In the genomic region with DNA sequence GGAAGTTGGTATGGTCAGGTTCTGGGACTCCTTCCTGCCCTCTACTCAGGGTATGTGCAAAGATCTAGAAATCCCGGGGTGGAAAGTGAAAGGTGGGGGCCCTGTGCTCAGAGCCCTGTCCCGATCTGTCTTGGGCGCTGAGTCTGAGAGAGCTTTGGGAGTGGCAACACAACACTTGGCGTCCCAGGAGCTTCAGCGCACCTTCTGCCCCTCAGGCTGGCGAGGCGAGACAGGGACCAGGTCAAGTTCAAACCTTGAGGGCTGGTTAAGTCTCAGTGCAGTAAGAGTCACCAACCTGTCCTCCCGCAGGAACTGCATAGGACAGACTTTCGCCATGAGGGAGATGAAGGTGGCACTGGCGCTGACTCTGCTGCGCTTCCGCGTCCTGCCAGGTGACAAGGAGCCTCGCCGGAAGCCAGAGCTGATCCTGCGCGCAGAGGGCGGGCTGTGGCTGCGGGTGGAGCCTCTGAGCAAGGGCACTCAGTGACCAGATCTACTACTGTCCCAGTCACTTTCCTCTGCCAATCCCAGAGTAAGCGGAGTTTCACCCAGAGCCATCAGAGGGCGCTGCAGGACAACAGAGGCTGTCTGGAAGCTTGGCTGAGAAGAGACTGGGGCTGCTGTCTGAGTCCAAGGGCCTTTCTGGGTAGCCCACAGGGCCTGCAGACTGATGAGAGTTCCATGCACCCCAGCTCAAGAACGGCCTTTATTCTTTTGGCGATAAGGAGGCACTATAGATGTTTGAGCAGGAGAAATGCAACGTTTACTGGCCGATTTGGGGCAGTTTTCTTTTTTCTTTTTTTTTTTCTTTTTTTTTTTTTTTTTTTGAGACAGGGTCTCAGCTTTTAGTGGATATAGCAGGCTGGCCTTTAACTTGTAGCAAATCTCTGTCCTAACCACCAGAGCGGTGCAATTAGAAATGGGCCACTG, we compare ENCODE assay signal across 8 mouse cellular contexts. TPM values are rescaled to one million over a fixed set of nuclear protein-coding genes. Genes with fewer than 3 reads are reported as not detected.
DNase-seq lines count a peak whose midpoint lies in the region; ATAC-seq and TF ChIP-seq lines count a peak whose summit lies in the region.

No protein-coding gene starts in this region.

- intact Hi-C loops in heart, postnatal 36 days (cut with DNase I) = loop anchor here (1.0 to 2.0 kb wide), 2 partner anchors 152 to 422 kb away; no protein-coding TSS in a partner anchor

- peak; percentile 84 to 90 (median 87) for TF ChIP-seq CTCF in MEL (IDR thresholded peaks at IDR 0.05 in 2 of 3, conservative IDR thresholded peaks at IDR 0.05 in 1 of 3; ENCODE audit: control insufficient read depth in 1 of 3, insufficient read depth in 1 of 3, low read depth in 2 of 3, low read length in 3 of 3, poor library complexity in 1 of 3, severe bottlenecking in 1 of 3)
- peak; percentile 83 for TF ChIP-seq CTCF in layer of hippocampus, adult 2 months (conservative IDR thresholded peaks at IDR 0.05)
- TF ChIP-seq CTCF in lung, adult 2 months (IDR thresholded peaks at IDR 0.05; ENCODE audit: insufficient read depth, low read length) = peak; percentile 86

- no peaks in the 10 kb centered on the region for H3K36me3 ChIP-seq in MEL (ENCODE audit: control insufficient read depth in 1 of 2, insufficient read depth in 2 of 2, low read length in 2 of 2)
- H3K36me3 ChIP-seq in forebrain, embryonic 16.5 days (ENCODE audit: control insufficient read depth, insufficient read depth) = no peaks in the 10 kb centered on the region
- H3K36me3 ChIP-seq in neural tube, embryonic 15.5 days = peaks cover 18% of the 10 kb centered on the region

- whole genome bisulfite sequencing in forebrain, embryonic 16.5 days = 16% methylated on average over 26 of the region's 26 CpGs
- 21% methylated on average over 26 of the region's 26 CpGs for WGBS in lung, adult 2 months
- 20% methylated on average over 26 of the region's 26 CpGs for WGBS in neural tube, embryonic 15.5 days

- no peak for TF ChIP-seq POLR2A in MEL (IDR thresholded peaks at IDR 0.05; ENCODE audit: control insufficient read depth in 1 of 2, insufficient read depth in 1 of 2, low read depth in 1 of 2, low read length in 2 of 2, poor library complexity in 1 of 2)
- TF ChIP-seq POLR2A in lung, adult 2 months (IDR thresholded peaks at IDR 0.05; ENCODE audit: borderline replicate concordance, extremely low read depth, low read depth, low read length) = peak; percentile 69; the same call in 1 of the 2 replicates

- peak; percentile 78 for DNase-seq in MEL (ENCODE audit: low read depth, low spot score)
- DNase-seq in cerebellum, adult 18-20 months = peak; percentile 94 to 96
- DNase-seq in heart, postnatal 36 days = peak; percentile 85 to 86
- peak; percentile 71 to 86 for DNase-seq in layer of hippocampus, adult 2 months (ENCODE audit: low spot score in 2 of 2)
- peak; percentile 84 for DNase-seq in lung, adult 2 months
- peak; percentile 84 for DNase-seq in testis, postnatal 14 days (ENCODE audit: low spot score)

- no peaks in the 10 kb centered on the region for H3K9me3 ChIP-seq in MEL (replicated peaks; ENCODE audit: insufficient read depth, low read length)
- no peaks in the 10 kb centered on the region for H3K9me3 ChIP-seq in forebrain, embryonic 16.5 days (ENCODE audit: control insufficient read depth, low read length)
- H3K9me3 ChIP-seq in neural tube, embryonic 15.5 days (replicated peaks) = no peaks in the 10 kb centered on the region

- no peaks in the 10 kb centered on the region; a peak in 1 of 4 replicates for H3K27me3 ChIP-seq in MEL (ENCODE audit: control insufficient read depth in 1 of 2, insufficient read depth in 2 of 2, low read length in 2 of 2)
- no peaks in the 10 kb centered on the region for H3K27me3 ChIP-seq in forebrain, embryonic 16.5 days (replicated peaks; ENCODE audit: control insufficient read depth, insufficient read depth, low read length)
- H3K27me3 ChIP-seq in neural tube, embryonic 15.5 days (replicated peaks) = no peaks in the 10 kb centered on the region

- H3K4me2 ChIP-seq in forebrain, embryonic 16.5 days (ENCODE audit: low read length) = peak overlapping the region; percentile 25
- H3K4me2 ChIP-seq in neural tube, embryonic 15.5 days = peak overlapping the region; percentile 49

- no peaks in the 10 kb centered on the region for H3K79me2 ChIP-seq in MEL (ENCODE audit: control insufficient read depth, insufficient read depth, low read length, poor library complexity)

- no peak overlapping the region for H3K27ac ChIP-seq in MEL (ENCODE audit: control insufficient read depth, low read depth, low read length)
- H3K27ac ChIP-seq in forebrain, embryonic 16.5 days (ENCODE audit: low read length) = no peak overlapping the region
- H3K27ac ChIP-seq in layer of hippocampus, adult 2 months = no peak overlapping the region
- no peak overlapping the region for H3K27ac ChIP-seq in neural tube, embryonic 15.5 days (replicated peaks)

- TF ChIP-seq EP300 in MEL (IDR thresholded peaks at IDR 0.05; ENCODE audit: low read depth in 1 of 2, low read length in 2 of 2) = no peak

- peak; percentile 38; the same call in 1 of the 2 replicates for ATAC-seq in forebrain, embryonic 16.5 days
- peak; percentile 59 for ATAC-seq in neural tube, embryonic 15.5 days (ENCODE audit: low FRiP score)

- peak; percentile 84 for TF ChIP-seq RAD21 in MEL (IDR thresholded peaks at IDR 0.05; ENCODE audit: low read depth, low read length)

- H3K4me3 ChIP-seq in MEL (ENCODE audit: control insufficient read depth in 1 of 2, insufficient read depth in 1 of 2, low read depth in 2 of 2, low read length in 2 of 2) = no peak overlapping the region
- H3K4me3 ChIP-seq in forebrain, embryonic 16.5 days (replicated peaks; ENCODE audit: low read length) = no peak overlapping the region
- H3K4me3 ChIP-seq in layer of hippocampus, adult 2 months = peak overlapping the region; percentile 14; the same call in 1 of the 2 replicates
- peak overlapping the region; percentile 73 for H3K4me3 ChIP-seq in lung, adult 2 months (replicated peaks; ENCODE audit: extremely low read depth, low read depth, low read length)
- peak overlapping the region; percentile 10; the same call in 1 of the 2 replicates for H3K4me3 ChIP-seq in neural tube, embryonic 15.5 days (replicated peaks)

- H3K4me1 ChIP-seq in MEL (ENCODE audit: control insufficient read depth in 1 of 2, insufficient read depth in 2 of 2, low read length in 2 of 2) = no peaks in the 10 kb centered on the region
- 0 out of 2 replicates have a peak, but pooled peaks cover 2% of the 10 kb centered on the region for H3K4me1 ChIP-seq in forebrain, embryonic 16.5 days (replicated peaks; ENCODE audit: control insufficient read depth, insufficient read depth, low read length)
- no peaks in the 10 kb centered on the region for H3K4me1 ChIP-seq in lung, adult 2 months (ENCODE audit: control insufficient read depth, insufficient read depth, low read length)
- 0 out of 2 replicates have a peak, but pooled peaks cover 4% of the 10 kb centered on the region for H3K4me1 ChIP-seq in neural tube, embryonic 15.5 days

- no peak overlapping the region for H3K9ac ChIP-seq in MEL (ENCODE audit: control insufficient read depth, low read depth, low read length, poor library complexity, severe bottlenecking)
- H3K9ac ChIP-seq in forebrain, embryonic 16.5 days (replicated peaks; ENCODE audit: low read depth, low read length) = no peak overlapping the region
- H3K9ac ChIP-seq in neural tube, embryonic 15.5 days (replicated peaks) = no peak overlapping the region

TF ChIP-seq in MEL, 35 proteins besides CTCF, POLR2A, EP300 and RAD21:
- TF ChIP-seq SMC3 (IDR thresholded peaks at IDR 0.05; ENCODE audit: low read depth, low read length) (peak; percentile 73), HCFC1 (IDR thresholded peaks at IDR 0.05; ENCODE audit: low read depth, low read length) (no peak), ZNF384 (IDR thresholded peaks at IDR 0.05; ENCODE audit: low read depth, low read length) (peak; percentile 18; the same call in 1 of the 2 replicates), ZC3H11A (IDR thresholded peaks at IDR 0.05; ENCODE audit: low read depth, low read length) (peak; percentile 45; the same call in 1 of the 2 replicates)
TF ChIP-seq in MEL: peak in this region for 3.

RNA-seq across cellular contexts. Expression of gene Cyp4f16, which starts 7.7 kb away (rescaled TPM):
- 5.2 and 5.7 TPM in 2 replicates for total RNA-seq in MEL (2012; rRNA removed)
- polyA plus RNA-seq in MEL (2012; ENCODE audit: insufficient read depth in 1 of 2, insufficient read length in 2 of 2, low read depth in 1 of 2, low replicate concordance in 2 of 2, missing spikeins in 1 of 2) = 1 to 10 TPM in 1 of 2 experiments, not detected in 1; 10.0 TPM
- polyA plus RNA-seq in forebrain, embryonic 16.5 days (2015; fragmentation: Nextera tagmentation; extraction: Ambion mirVana) = 20.0 and 26.1 TPM in 2 replicates
- total RNA-seq in heart, postnatal 36 days (2021) = 1 to 10 TPM; 6.6 to 9.9 TPM
- 1 to 10 TPM; 8.7 to 8.8 TPM for total RNA-seq in layer of hippocampus, adult 2 months (2021)
- polyA plus RNA-seq in lung, adult 2 months (2012; rRNA removed) = 24.2 and 24.3 TPM in 2 replicates
- polyA plus RNA-seq in neural tube, embryonic 15.5 days (2015; fragmentation: Nextera tagmentation; extraction: Ambion mirVana) = 19.1 and 19.4 TPM in 2 replicates

RNA-seq across cellular contexts. Expression of gene Cyp4f17, which starts 22.8 kb away (rescaled TPM):
- total RNA-seq in MEL (2012; rRNA removed) = 0.42 and 0.52 TPM in 2 replicates
- polyA plus RNA-seq in MEL (2012; ENCODE audit: insufficient read depth in 1 of 2, insufficient read length in 2 of 2, low read depth in 1 of 2, low replicate concordance in 2 of 2, missing spikeins in 1 of 2) = 1 to 10 TPM in 1 of 2 experiments, not detected in 1; 1.8 TPM
- 6.7 and 8.9 TPM in 2 replicates for polyA plus RNA-seq in forebrain, embryonic 16.5 days (2015; fragmentation: Nextera tagmentation; extraction: Ambion mirVana)
- 1 to 10 TPM; 5.7 to 7.1 TPM for total RNA-seq in heart, postnatal 36 days (2021)
- 1 to 10 TPM; 3.2 to 4.4 TPM for total RNA-seq in layer of hippocampus, adult 2 months (2021)
- 7.8 and 16.8 TPM in 2 replicates for polyA plus RNA-seq in lung, adult 2 months (2012; rRNA removed)
- polyA plus RNA-seq in neural tube, embryonic 15.5 days (2015; fragmentation: Nextera tagmentation; extraction: Ambion mirVana) = 10.8 and 12.4 TPM in 2 replicates

Comparison
In these comparisons a context has a peak if more than half of its experiments do, and no peak if none do; other contexts are left out.
1. H3K4me3 ChIP-seq: peak in layer of hippocampus, adult 2 months (single experiment), lung, adult 2 months (single experiment) and neural tube, embryonic 15.5 days (single experiment); none in MEL (0 of 2) and forebrain, embryonic 16.5 days (single experiment).
2. Peak in every context shown above with its lines, with median percentiles within 50 percentile points of each other: DNase-seq and CTCF ChIP-seq.